Mouse (Mus musculus) cerebellum, adult 2 months (tissue): ENCODE measurements around the gene Lrriq4. TPM values are rescaled to one million over a fixed set of nuclear protein-coding genes. Genes with fewer than 3 reads are reported as not detected.
"Not testable (repeated sequence)": the region's sequence is repeated elsewhere in the genome, so short reads cannot be mapped to it uniquely, and the experiment has no call there.

Source experiments
- DNase-seq, 2 experiments: peaks; one replicate each; pipeline ENCODE4 v3.0.0; 2021
- H3K27ac ChIP-seq: fragments of 200-500 bp; 2 replicates; pipeline ENCODE4 v1.5.1; 2012; ENCODE audit warnings: low read length, control low read depth, inconsistent platforms; ENCODE audit not compliant: insufficient read depth
- H3K27me3 ChIP-seq: fragments of 200-500 bp; 2 replicates; pipeline ENCODE4 v1.6.1; 2012; ENCODE audit warnings: inconsistent platforms, mild to moderate bottlenecking, low read length, moderate library complexity; ENCODE audit not compliant: control insufficient read depth, insufficient read depth
- H3K4me1 ChIP-seq: fragments of 200-500 bp; 2 replicates; pipeline ENCODE4 v1.6.1; 2011; ENCODE audit warnings: low read length; ENCODE audit not compliant: control insufficient read depth, insufficient read depth
- H3K4me3 ChIP-seq: fragments of 200-500 bp; replicated peaks from 2 replicates; pipeline ENCODE3; 2011; ENCODE audit warnings: mild to moderate bottlenecking, low read depth, low read length, control low read depth; ENCODE audit not compliant: insufficient read depth
- CTCF ChIP-seq: fragments of 200-500 bp; IDR thresholded peaks from 2 replicates; pipeline ENCODE4 v1.5.1; 2011; ENCODE audit warnings: low read depth, mild to moderate bottlenecking, control low read depth, low read length, moderate library complexity, borderline replicate concordance; ENCODE audit not compliant: insufficient read depth
- POLR2A ChIP-seq: fragments of 200-500 bp; IDR thresholded peaks from 2 replicates; pipeline ENCODE4 v1.6.1; 2011; ENCODE audit warnings: low read length, control low read depth, borderline replicate concordance; ENCODE audit not compliant: insufficient read depth
- WGBS: fragments of 180-500 bp; shearing (Covaris S2); methylation state at CpG from one replicate; pipeline ENCODE4 v1.1.7; 2018; 5-methylcytosine and 5-hydroxymethylcytosine counted together
- polyA plus RNA-seq: library from polyadenylated mRNA; depleted of rRNA; stranded (reverse); fragments of >200 nt; gene quantifications from 2 replicates; pipeline ENCODE4 v1.2.3, GENCODE M21; 2012

The Lrriq4 gene
- polyA plus RNA-seq, 1 experiment, result not detected

DNA sequence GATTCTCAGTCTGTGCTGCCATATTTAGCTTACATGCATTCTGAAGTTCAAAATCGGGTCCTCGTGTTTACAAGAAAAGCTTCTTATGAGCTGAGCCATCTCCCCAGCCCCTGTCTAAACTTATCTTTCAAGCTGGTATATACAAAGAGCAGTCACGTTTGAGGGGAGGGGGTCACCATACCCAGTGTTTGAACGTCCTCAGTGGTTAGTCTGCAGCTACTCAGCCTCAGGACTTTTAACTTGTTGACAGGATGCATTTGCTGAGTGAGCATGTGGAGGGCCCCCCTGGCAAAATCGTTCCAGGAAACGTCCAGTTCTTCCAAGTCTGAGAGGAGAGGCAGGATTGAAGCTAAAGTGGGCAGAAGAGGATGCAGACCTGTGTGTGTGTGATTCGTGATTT is 46.7 kb downstream of the Lrriq4 start:
- Histone ChIP-seq H3K27me3 (no peaks in the 10 kb centered on the region), H3K4me3 (no peak overlapping the region), H3K4me1 (no peaks in the 10 kb centered on the region), H3K27ac (no peak overlapping the region)
- WGBS, result 61% methylated on average over 7 of the region's 7 CpGs
- TF ChIP-seq CTCF, result no peak
- no peak for TF ChIP-seq POLR2A
- DNase-seq, result no peak

DNA sequence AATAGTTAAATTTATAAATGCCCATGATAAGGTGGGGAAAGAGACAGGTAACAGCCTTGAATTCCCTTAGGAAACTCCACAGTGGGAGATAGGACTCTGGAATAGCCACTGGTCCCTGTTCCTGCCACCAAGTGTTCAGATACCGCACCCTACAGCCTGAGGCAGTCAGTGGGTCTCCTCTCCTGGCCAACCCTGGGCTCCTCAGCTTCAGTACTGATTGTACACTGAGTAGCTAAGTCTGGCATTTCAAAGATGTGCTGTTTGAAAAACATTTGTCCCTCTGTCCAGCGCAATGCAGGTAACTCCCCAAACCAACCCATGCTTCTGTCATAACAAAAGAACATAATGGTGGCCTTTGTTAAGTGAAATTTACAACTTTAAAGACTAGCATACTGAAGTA is 51.4 kb downstream of the Lrriq4 start:
- Histone ChIP-seq H3K27me3 (no peaks in the 10 kb centered on the region), H3K4me1 (no peaks in the 10 kb centered on the region), H3K27ac (no peak overlapping the region), H3K4me3 (no peak overlapping the region)
- TF ChIP-seq POLR2A, result no peak
- TF ChIP-seq CTCF, result no peak
- no peak for DNase-seq
- WGBS, result 96% methylated on average over 2 of the region's 2 CpGs

DNA sequence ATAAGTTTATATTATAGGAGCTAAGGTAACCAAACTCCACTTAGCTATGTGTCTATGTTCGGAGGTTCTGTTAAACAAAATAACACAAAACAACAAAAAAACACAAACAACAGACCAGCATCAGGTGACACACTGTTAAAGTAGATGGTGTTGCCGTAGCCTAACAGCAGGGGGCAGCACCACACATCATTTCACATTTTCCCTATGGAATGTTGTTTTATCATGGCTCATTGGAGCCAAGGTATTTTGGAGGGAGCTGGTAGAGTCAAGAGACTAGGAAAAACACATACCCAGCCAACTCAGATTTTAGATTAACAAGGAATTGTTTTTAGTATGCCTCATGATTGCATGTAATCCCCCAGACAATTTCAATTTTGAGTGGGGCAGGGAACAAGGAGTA is 52.0 kb downstream of the Lrriq4 start:
- no peaks in the 10 kb centered on the region for H3K27me3 ChIP-seq
- H3K27ac ChIP-seq, result no peak overlapping the region
- TF ChIP-seq CTCF (peak; percentile 75; the same call in 1 of the 2 replicates), POLR2A (no peak)
- 13% methylated on average over 2 of the region's 2 CpGs for WGBS
- H3K4me3 ChIP-seq, result no peak overlapping the region
- peak; percentile 30 to 53 for DNase-seq
- H3K4me1 ChIP-seq, result 0 out of 2 replicates have a peak, but pooled peaks cover 3% of the 10 kb centered on the region

DNA sequence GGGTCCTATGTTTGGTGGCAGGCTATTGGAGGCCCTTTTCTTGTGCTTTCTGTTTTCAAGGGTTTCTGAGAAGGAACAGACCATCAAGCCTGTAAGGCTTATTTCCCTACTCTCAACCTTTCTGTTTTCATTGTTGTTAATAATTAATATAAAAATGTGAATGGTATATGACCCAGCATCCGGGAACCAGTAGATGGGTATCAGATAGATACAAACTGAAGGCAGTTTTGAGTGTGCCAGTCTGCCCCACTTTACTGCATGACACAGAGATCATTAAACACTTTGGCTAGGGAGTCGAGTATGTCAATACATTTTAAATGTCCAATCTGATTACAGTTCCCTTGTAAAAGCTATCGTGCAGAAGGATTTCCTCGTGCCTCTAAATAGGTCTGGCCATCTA is 53.6 kb downstream of the Lrriq4 start:
- no peak for TF ChIP-seq POLR2A
- TF ChIP-seq CTCF, result no peak
- WGBS, result 54% methylated on average over 4 of the region's 4 CpGs

DNA sequence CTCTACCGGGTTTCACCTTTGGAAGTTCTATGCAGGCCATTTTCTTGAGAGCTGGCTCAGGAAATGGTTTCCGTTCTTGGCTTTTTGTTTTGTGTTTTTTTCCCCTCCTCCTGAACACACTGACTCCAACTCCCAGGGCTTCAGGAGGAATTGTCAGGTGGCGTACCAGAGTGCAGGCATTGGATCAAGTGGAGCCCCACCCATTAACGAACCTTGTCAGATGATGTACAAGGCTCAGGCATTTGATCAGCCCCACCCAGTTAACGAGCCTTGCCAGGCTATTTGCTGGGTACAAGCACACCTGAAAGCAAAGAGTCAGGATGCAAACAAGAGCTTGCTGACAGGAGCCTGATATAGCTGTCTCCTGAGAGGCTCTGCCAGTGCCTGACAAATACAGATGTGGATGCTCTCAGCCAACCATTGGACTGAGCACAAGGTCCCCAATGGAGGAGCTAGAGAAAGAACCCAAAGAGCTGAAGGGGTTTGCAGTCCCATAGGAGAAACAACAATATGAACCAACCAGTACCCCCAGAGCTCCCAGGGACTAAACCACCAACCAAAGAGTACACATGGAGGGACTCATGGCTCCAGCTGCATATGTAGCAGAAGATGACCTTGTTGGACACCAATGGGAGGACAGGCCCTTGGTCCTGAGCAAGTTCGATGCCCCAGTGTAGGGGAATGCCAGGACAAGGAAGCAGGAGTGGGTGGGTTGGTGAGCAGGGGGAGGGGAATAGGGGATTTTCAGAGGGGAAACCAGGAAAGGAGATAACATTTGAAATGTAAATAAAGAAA is 55.6 kb downstream of the Lrriq4 start, which contains the start of gene Lrrc31:
TSS of gene Lrrc31 (minus strand) at position 133 of the 795 bp plus-strand sequence.
- not testable (repeated sequence) for H3K4me3 ChIP-seq, DNase-seq, H3K27me3 ChIP-seq, H3K27ac ChIP-seq, H3K4me1 ChIP-seq
- WGBS, result 91% methylated on average over 6 of the region's 6 CpGs

More for the DNA sequence above, 53.6 kb downstream of the Lrriq4 start:
- no peak for DNase-seq
- Histone ChIP-seq H3K27me3 (no peaks in the 10 kb centered on the region), H3K4me3 (no peak overlapping the region), H3K4me1 (0 out of 2 replicates have a peak, but pooled peaks cover 4% of the 10 kb centered on the region), H3K27ac (no peak overlapping the region)

DNA sequence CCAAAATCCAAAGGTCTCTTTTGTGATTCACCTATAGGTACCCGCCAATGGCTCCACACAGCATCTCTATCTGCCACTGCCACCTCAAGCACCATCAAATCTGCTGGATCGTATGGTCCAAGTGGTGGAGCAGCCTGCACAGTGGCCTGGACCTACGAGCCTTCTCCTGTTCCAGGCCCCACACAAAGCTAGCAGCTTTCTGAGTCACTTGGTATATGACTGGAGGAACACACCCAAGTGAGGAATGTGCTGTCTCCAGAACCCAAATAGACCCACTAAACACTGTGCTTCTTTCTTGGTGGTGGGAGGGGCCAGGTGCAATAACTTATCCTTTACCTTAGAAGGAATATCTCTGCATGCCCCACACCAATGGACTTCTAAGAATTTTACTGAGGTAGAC is 61.7 kb downstream of the Lrriq4 start:
- no peak for DNase-seq
- no peak overlapping the region for H3K27ac ChIP-seq
- H3K4me1 ChIP-seq, result 0 out of 2 replicates have a peak, but pooled peaks cover 4% of the 10 kb centered on the region
- H3K4me3 ChIP-seq, result no peak overlapping the region
- H3K27me3 ChIP-seq, result no peaks in the 10 kb centered on the region
- 84% methylated on average over 3 of the region's 3 CpGs for WGBS
- no peak for TF ChIP-seq POLR2A
- no peak for TF ChIP-seq CTCF

DNA sequence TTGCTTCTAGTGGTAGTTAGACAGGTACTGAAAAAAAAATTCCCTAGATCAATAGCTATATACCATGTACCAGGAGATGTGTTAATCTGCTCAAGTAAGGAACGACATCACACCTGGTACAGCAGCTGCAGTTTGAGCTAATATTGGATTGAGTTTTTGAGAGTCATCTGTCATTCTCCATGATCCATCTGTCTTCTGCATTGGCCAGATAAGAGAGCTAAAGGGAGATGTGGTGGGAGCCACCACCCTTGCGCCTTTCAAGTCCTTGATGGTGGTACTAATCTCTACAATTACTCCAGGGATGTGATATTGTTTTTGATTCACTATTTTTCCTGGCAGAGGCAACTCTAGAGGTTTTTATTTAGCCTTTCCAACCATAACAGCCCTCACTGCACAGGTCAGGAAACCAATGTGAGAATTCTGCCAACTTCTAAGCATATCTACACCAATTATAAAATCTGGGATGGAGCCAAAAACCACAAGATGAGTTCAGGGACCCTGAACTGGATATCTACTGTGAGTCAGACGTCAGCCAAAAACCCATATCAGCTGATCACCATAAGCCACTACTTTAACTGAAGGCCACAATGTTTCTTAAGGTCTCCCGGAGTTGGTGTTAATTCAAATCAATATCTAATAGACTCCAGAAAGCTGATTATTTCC is 62.4 kb downstream of the Lrriq4 start:
- 54% methylated on average over 4 of the region's 4 CpGs for WGBS
- DNase-seq, result no peak
- TF ChIP-seq CTCF (no peak), POLR2A (no peak)
- Histone ChIP-seq H3K27me3 (no peaks in the 10 kb centered on the region), H3K27ac (no peak overlapping the region), H3K4me3 (no peak overlapping the region), H3K4me1 (no peaks in the 10 kb centered on the region)

DNA sequence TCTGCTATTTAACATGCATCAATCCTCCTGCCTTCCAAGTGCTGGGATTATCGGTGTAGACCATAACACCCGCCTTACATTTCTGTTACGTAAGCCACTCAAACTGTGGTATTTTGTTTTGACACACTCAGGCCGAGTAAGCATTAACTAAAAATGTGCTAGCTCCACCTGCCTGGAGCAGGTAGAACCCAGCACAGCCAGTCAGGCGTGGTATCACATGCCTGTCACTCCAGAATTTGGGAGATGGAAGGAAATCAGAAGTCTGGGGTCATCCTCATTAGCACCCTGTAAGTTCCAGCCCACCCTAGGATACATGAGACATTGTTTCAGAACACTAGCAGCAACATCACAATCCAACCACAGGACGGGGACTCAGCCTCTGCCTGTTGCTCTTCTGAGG is 65.9 kb downstream of the Lrriq4 start:
- Histone ChIP-seq H3K27me3 (no peaks in the 10 kb centered on the region), H3K4me1 (no peaks in the 10 kb centered on the region), H3K27ac (no peak overlapping the region), H3K4me3 (no peak overlapping the region)
- no peak for DNase-seq
- 84% methylated on average over 6 of the region's 6 CpGs for WGBS
- TF ChIP-seq POLR2A, result no peak
- no peak for TF ChIP-seq CTCF
